18 mouse cellular contexts compared by ENCODE assay signal in the genomic region with DNA sequence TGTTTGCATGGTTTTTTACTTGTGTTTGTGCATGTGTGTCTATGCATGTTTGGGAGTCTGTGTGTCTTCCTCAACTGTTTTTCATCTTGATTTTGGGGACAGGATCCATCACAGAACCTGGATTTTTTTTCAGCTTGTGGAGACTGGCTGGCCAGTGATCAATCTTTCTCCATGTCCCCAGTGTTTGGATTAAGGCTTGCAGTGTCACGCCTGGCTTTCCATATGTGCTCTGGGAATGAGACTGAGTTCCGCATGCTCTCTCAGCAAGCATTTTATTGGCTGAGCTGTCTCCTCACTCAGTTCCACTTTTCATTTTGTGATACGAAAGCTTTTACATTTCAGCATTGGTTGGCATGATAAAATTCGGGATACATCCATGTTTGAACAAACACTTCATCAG.
"Had no signal": no experiment of that assay in that cellular context is flagged by ENCODE, and none has a peak within 500 bp of the region (broad histone marks: within the 10 kb centered on the region; RNA-seq: fewer than 3 reads in every experiment).

No protein-coding gene starts in this region.

- H3K9me3 ChIP-seq: midbrain, embryonic 10.5 days; midbrain, embryonic 12.5 days; neural tube, embryonic 12.5 days had no signal

- DNase-seq: lung, adult 18-20 months; lung, embryonic 14.5 days; lung, postnatal 10 days; lung, postnatal 4 days; midbrain, embryonic 14.5 days; retina, postnatal 1 day; right cerebral cortex, adult 18-20 months; right cerebral cortex, postnatal 25 days; right cerebral cortex, postnatal 4 days; spleen, adult 18-20 months; thymus, adult 18-20 months; thymus, postnatal 14 days; thymus, postnatal 36 days had no signal

- H3K27me3 ChIP-seq: midbrain, embryonic 12.5 days; neural tube, embryonic 12.5 days had no signal

- H3K4me3 ChIP-seq: midbrain, embryonic 10.5 days; midbrain, embryonic 12.5 days; myocyte; neural tube, embryonic 12.5 days had no signal

- H3K36me3 ChIP-seq: midbrain, embryonic 10.5 days; midbrain, embryonic 12.5 days; neural tube, embryonic 12.5 days had no signal

- H3K27ac ChIP-seq: midbrain, embryonic 10.5 days; midbrain, embryonic 12.5 days; neural tube, embryonic 12.5 days had no signal

- H3K4me1 ChIP-seq: midbrain, embryonic 10.5 days; midbrain, embryonic 12.5 days; neural tube, embryonic 12.5 days had no signal

- H3K4me2 ChIP-seq: lung, embryonic 14.5 days; midbrain, embryonic 12.5 days; neural tube, embryonic 12.5 days had no signal

- ATAC-seq: midbrain, embryonic 16.5 days had no signal

- H3K9ac ChIP-seq: lung, embryonic 14.5 days; midbrain, embryonic 12.5 days; neural tube, embryonic 12.5 days had no signal
